Mouse (Mus musculus) stomach, embryonic 14.5 days (tissue): ENCODE data around the gene Arhgef16. TPM values are rescaled to one million over a fixed set of nuclear protein-coding genes. Genes with fewer than 3 reads are reported as not detected.
A peak's percentile ranks its signal among the peaks of the same experiment; 100 is the strongest.

ENCODE experiments used
- ATAC-seq: fragments of 200-750 bp; cut with Nextera tagmentation; 2 replicates; pipeline ENCODE4 v1.8.0; 2017; ENCODE audit warnings: low read depth, moderate TSS enrichment; ENCODE audit not compliant: insufficient number of reproducible peaks, insufficient read depth, low FRiP score
- H3K27ac ChIP-seq: fragments of 300-500 bp; sonication (generic); 2 replicates; pipeline ENCODE4 v1.5.1; 2014; ENCODE audit warnings: mild to moderate bottlenecking, low read length, moderate library complexity, mixed read lengths
- H3K27me3 ChIP-seq: fragments of 300-500 bp; sonication (generic); 2 replicates; pipeline ENCODE4 v1.6.1; 2014; ENCODE audit warnings: low read length, control low read depth, mixed read lengths; ENCODE audit not compliant: control insufficient read depth, insufficient read depth
- H3K36me3 ChIP-seq: fragments of 300-500 bp; sonication (generic); 2 replicates; pipeline ENCODE4 v1.6.1; 2014; ENCODE audit warnings: mild to moderate bottlenecking, control low read depth, low read length, moderate library complexity, mixed read lengths; ENCODE audit not compliant: control insufficient read depth, insufficient read depth
- H3K4me1 ChIP-seq: fragments of 300-500 bp; sonication (generic); 2 replicates; pipeline ENCODE4 v1.6.1; 2014; ENCODE audit warnings: low read length, control low read depth, mixed read lengths; ENCODE audit not compliant: control insufficient read depth, insufficient read depth
- H3K4me2 ChIP-seq: fragments of 300-500 bp; sonication (generic); replicated peaks from 2 replicates; pipeline ENCODE4 v1.6.1; 2014; ENCODE audit warnings: low read depth, low read length, control low read depth
- H3K4me3 ChIP-seq: fragments of 300-500 bp; sonication (generic); 2 replicates; pipeline ENCODE4 v1.5.1; 2014; ENCODE audit warnings: low read depth, low read length, control low read depth
- H3K9ac ChIP-seq: fragments of 300-500 bp; sonication (generic); replicated peaks from 2 replicates; pipeline ENCODE4 v1.6.1; 2014; ENCODE audit warnings: low read depth, mild to moderate bottlenecking, control low read depth, low read length, moderate library complexity, mixed read lengths
- H3K9me3 ChIP-seq: fragments of 300-500 bp; sonication (generic); 2 replicates; pipeline ENCODE4 v1.6.1; 2016; ENCODE audit warnings: low read depth, low read length, control low read depth; ENCODE audit not compliant: control insufficient read depth
- WGBS: fragments of 180-500 bp; shearing (Covaris S2); extraction: QIAGEN DNeasy Blood & Tissue Kit; methylation state at CpG from one replicate; pipeline ENCODE4 v1.1.7; 2014; 5-methylcytosine and 5-hydroxymethylcytosine counted together
- polyA plus RNA-seq: library from polyadenylated mRNA; unstranded; fragments of >200 nt; fragmentation: Nextera tagmentation; extraction: Ambion mirVana; gene quantifications from 2 replicates; pipeline ENCODE4 v1.2.1, GENCODE M21; 2014

The Arhgef16 gene
- polyA plus RNA-seq, 1 experiment from 2014 or later: 23.7 TPM

- Histone ChIP-seq H3K4me2 (peak overlapping the region; percentile 16; the same call in 1 of the 2 replicates), H3K9ac (no peak overlapping the region), H3K4me1 (0 out of 2 replicates have a peak, but pooled peaks cover 3% of the 10 kb centered on the region), H3K27ac (peak overlapping the region; percentile 61; the same call in 1 of the 2 replicates), H3K36me3 (no peaks in the 10 kb centered on the region), H3K27me3 (no peaks in the 10 kb centered on the region), H3K4me3 (no peak overlapping the region), H3K9me3 (no peaks in the 10 kb centered on the region)
- 37% methylated on average over 10 of the region's 10 CpGs for WGBS
- peak; percentile 84 for ATAC-seq
These were observed 32.0 kb downstream of the Arhgef16 start for GRCm38 (mm10) chr4:154269520-154269919.

- ATAC-seq: no peak
- Histone ChIP-seq H3K9me3 (no peaks in the 10 kb centered on the region), H3K9ac (no peak overlapping the region), H3K4me3 (no peak overlapping the region), H3K27ac (no peak overlapping the region), H3K4me2 (no peak overlapping the region), H3K4me1 (0 out of 2 replicates have a peak, but pooled peaks cover 3% of the 10 kb centered on the region), H3K36me3 (no peaks in the 10 kb centered on the region), H3K27me3 (no peaks in the 10 kb centered on the region)
- 77% methylated on average over 6 of the region's 6 CpGs for WGBS
These were observed 34.0 kb downstream of the Arhgef16 start for GRCm38 (mm10) chr4:154267511-154267910.

- no peaks in the 10 kb centered on the region for H3K4me1 ChIP-seq
- H3K27me3 ChIP-seq: no peaks in the 10 kb centered on the region
- H3K9me3 ChIP-seq: no peaks in the 10 kb centered on the region
- no peak overlapping the region for H3K4me2 ChIP-seq
- no peak for ATAC-seq
- WGBS: 44% methylated on average over 4 of the region's 4 CpGs
- no peak overlapping the region for H3K27ac ChIP-seq
- H3K4me3 ChIP-seq: no peak overlapping the region
- H3K9ac ChIP-seq: no peak overlapping the region
- H3K36me3 ChIP-seq: no peaks in the 10 kb centered on the region
These were observed 39.4 kb downstream of the Arhgef16 start for GRCm38 (mm10) chr4:154262071-154262470.

GRCm38 (mm10) chr4:154260755-154261154 is 40.7 kb downstream of the Arhgef16 start:
- Histone ChIP-seq H3K27ac (no peak overlapping the region), H3K4me2 (no peak overlapping the region), H3K9me3 (no peaks in the 10 kb centered on the region), H3K4me1 (no peaks in the 10 kb centered on the region), H3K36me3 (no peaks in the 10 kb centered on the region), H3K9ac (no peak overlapping the region), H3K27me3 (no peaks in the 10 kb centered on the region), H3K4me3 (no peak overlapping the region)
- ATAC-seq: no peak
- 93% methylated on average over 5 of the region's 5 CpGs for WGBS

GRCm38 (mm10) chr4:154252537-154253255 is 48.8 kb downstream of the Arhgef16 start:
- no peak overlapping the region for H3K4me3 ChIP-seq
- no peak overlapping the region for H3K9ac ChIP-seq
- 0 out of 2 replicates have a peak, but pooled peaks cover 4% of the 10 kb centered on the region for H3K4me1 ChIP-seq
- no peaks in the 10 kb centered on the region for H3K27me3 ChIP-seq
- WGBS: 87% methylated on average over 20 of the region's 20 CpGs
- no peak overlapping the region for H3K4me2 ChIP-seq
- H3K27ac ChIP-seq: no peak overlapping the region
- no peak for ATAC-seq
- H3K9me3 ChIP-seq: no peaks in the 10 kb centered on the region
- H3K36me3 ChIP-seq: no peaks in the 10 kb centered on the region

- H3K4me1 ChIP-seq: 0 out of 2 replicates have a peak, but pooled peaks cover 7% of the 10 kb centered on the region
- no peak overlapping the region for H3K4me3 ChIP-seq
- no peak overlapping the region for H3K4me2 ChIP-seq
- 80% methylated on average over 8 of the region's 8 CpGs for WGBS
- H3K36me3 ChIP-seq: no peaks in the 10 kb centered on the region
- no peak overlapping the region for H3K9ac ChIP-seq
- ATAC-seq: no peak
- no peak overlapping the region for H3K27ac ChIP-seq
- no peaks in the 10 kb centered on the region for H3K9me3 ChIP-seq
- no peaks in the 10 kb centered on the region for H3K27me3 ChIP-seq
These were observed 52.2 kb downstream of the Arhgef16 start for GRCm38 (mm10) chr4:154249316-154249715.

GRCm38 (mm10) chr4:154248092-154248805 is 53.2 kb downstream of the Arhgef16 start:
- 63% methylated on average over 21 of the region's 21 CpGs for WGBS

GRCm38 (mm10) chr4:154247207-154248091 is 54.0 kb downstream of the Arhgef16 start:
- WGBS: 28% methylated on average over 22 of the region's 22 CpGs
- no peak; the same call in 1 of the 2 replicates for ATAC-seq
- H3K9ac ChIP-seq: no peak overlapping the region
- no peak overlapping the region for H3K4me3 ChIP-seq
- H3K4me1 ChIP-seq: 0 out of 2 replicates have a peak, but pooled peaks cover 7% of the 10 kb centered on the region
- no peaks in the 10 kb centered on the region for H3K27me3 ChIP-seq
- H3K4me2 ChIP-seq: 0 out of 2 replicates have a peak overlapping the region, but pooled peaks have one; percentile 40
- no peaks in the 10 kb centered on the region for H3K36me3 ChIP-seq
- H3K27ac ChIP-seq: no peak overlapping the region
- no peaks in the 10 kb centered on the region for H3K9me3 ChIP-seq

More at GRCm38 (mm10) chr4:154248092-154248805, 53.2 kb downstream of the Arhgef16 start:
- no peak overlapping the region for H3K4me2 ChIP-seq
- H3K4me1 ChIP-seq: 0 out of 2 replicates have a peak, but pooled peaks cover 7% of the 10 kb centered on the region
- H3K27ac ChIP-seq: no peak overlapping the region
- H3K9me3 ChIP-seq: no peaks in the 10 kb centered on the region
- H3K27me3 ChIP-seq: no peaks in the 10 kb centered on the region
- no peak overlapping the region for H3K4me3 ChIP-seq
- H3K9ac ChIP-seq: no peak overlapping the region
- no peaks in the 10 kb centered on the region for H3K36me3 ChIP-seq
- no peak for ATAC-seq
